Mouse (Mus musculus) embryo, embryonic 11.5 days (tissue): ENCODE measurements at regions not wholly inside any gene's neighbourhood (a gene's known extent, or its start where the extent isn't known, plus 50 kb on each side); places are given as distances from the start of the nearest gene placed in this dataset.

Source experiments
- DNase-seq: peaks from one replicate; pipeline ENCODE4 v3.0.0-alpha.2; 2012; ENCODE audit warnings: low read depth, low spot score

- DNase-seq = no peak
Measured at GRCm38 (mm10) chrX:11387200-11387940, 59.7 kb downstream of the H2al1j start.

GRCm38 (mm10) chrX:11388860-11389259, 61.2 kb downstream of the H2al1j start:
- no peak for DNase-seq

GRCm38 (mm10) chrX:11400406-11400805, 72.8 kb downstream of the H2al1j start:
- DNase-seq = no peak

- no peak for DNase-seq
Measured at GRCm38 (mm10) chrX:11404369-11404768, 76.7 kb downstream of the H2al1j start.

GRCm38 (mm10) chrX:11412316-11412826, 84.7 kb downstream of the H2al1j start:
- DNase-seq = no peak

- no peak for DNase-seq
Measured at GRCm38 (mm10) chrX:11415662-11416061, 88.0 kb downstream of the H2al1j start.

GRCm38 (mm10) chrX:11416510-11416909, 88.9 kb downstream of the H2al1j start:
- no peak for DNase-seq

- DNase-seq = no peak
Measured at GRCm38 (mm10) chrX:11417861-11418260, 90.2 kb downstream of the H2al1j start.

- DNase-seq = no peak
Measured at GRCm38 (mm10) chrX:11418261-11418660, 90.6 kb downstream of the H2al1j start.

GRCm38 (mm10) chrX:11419162-11419631, 91.6 kb downstream of the H2al1j start:
- no peak for DNase-seq

GRCm38 (mm10) chrX:11432403-11433004, 104.9 kb downstream of the H2al1j start:
- DNase-seq = no peak

- no peak for DNase-seq
Measured at GRCm38 (mm10) chrX:11435338-11435737, 107.7 kb downstream of the H2al1j start.

GRCm38 (mm10) chrX:11437151-11437944, 109.7 kb downstream of the H2al1j start:
- DNase-seq = no peak

- no peak for DNase-seq
Measured at GRCm38 (mm10) chrX:11443543-11443942, 115.9 kb downstream of the H2al1j start.

- no peak for DNase-seq
Measured at GRCm38 (mm10) chrX:11444261-11444725, 116.7 kb downstream of the H2al1j start.

- no peak for DNase-seq
Measured at GRCm38 (mm10) chrX:11448711-11449110, 121.1 kb downstream of the H2al1j start.

- DNase-seq = no peak
Measured at GRCm38 (mm10) chrX:11458521-11458920, 130.9 kb downstream of the H2al1j start.

GRCm38 (mm10) chrX:11463955-11464511, 136.4 kb downstream of the H2al1j start:
- DNase-seq = no peak

GRCm38 (mm10) chrX:11466191-11466590, 138.6 kb downstream of the H2al1j start:
- DNase-seq = no peak

GRCm38 (mm10) chrX:11479696-11480339, 152.2 kb downstream of the H2al1j start:
- no peak for DNase-seq

GRCm38 (mm10) chrX:11482141-11482540, 154.5 kb downstream of the H2al1j start:
- no peak for DNase-seq
